Mouse (Mus musculus): Measurements from ENCODE around the gene Hdac5. TPM values are rescaled to one million over a fixed set of nuclear protein-coding genes. Genes with fewer than 3 reads are reported as not detected.

Hdac5 gene
- total RNA-seq, 2 experiments from 2014 or later: 243 to 261 TPM

- DNase-seq (ENCODE audit: low spot score in 2 of 2): no peak
- intact Hi-C loops (cut with DNase I): no loop called here
Observed at GRCm38 (mm10) chr11:102147213-102147989, 82.6 kb downstream of the Hdac5 start.

- intact Hi-C loops (cut with DNase I): no loop called here
- no peak for DNase-seq (ENCODE audit: low spot score in 2 of 2)
Observed at GRCm38 (mm10) chr11:102146531-102146930, 83.4 kb downstream of the Hdac5 start.

DNA sequence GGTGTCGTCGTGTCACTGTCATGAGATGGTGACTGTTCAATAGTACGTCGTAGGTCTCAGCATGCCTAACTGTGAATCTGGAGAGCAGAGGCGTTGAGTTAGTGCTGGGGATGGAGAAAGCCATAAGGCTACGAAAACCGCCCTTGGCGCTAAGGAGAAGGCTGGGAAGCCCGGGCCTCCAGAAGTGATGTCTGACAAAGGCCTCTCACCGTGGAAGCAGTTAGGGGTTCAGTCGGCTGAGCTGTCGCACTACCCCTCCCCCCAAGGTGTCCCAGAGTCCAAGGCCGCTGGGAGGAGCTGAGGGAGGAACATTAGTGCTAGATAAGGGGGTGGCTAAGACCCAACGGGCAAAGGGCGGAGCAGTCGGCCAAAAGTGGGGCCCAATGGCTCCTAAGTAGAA, 84.0 kb downstream of the Hdac5 start:
- DNase-seq (ENCODE audit: low spot score in 2 of 2): no peak
- intact Hi-C loops (cut with DNase I): no loop called here

DNA sequence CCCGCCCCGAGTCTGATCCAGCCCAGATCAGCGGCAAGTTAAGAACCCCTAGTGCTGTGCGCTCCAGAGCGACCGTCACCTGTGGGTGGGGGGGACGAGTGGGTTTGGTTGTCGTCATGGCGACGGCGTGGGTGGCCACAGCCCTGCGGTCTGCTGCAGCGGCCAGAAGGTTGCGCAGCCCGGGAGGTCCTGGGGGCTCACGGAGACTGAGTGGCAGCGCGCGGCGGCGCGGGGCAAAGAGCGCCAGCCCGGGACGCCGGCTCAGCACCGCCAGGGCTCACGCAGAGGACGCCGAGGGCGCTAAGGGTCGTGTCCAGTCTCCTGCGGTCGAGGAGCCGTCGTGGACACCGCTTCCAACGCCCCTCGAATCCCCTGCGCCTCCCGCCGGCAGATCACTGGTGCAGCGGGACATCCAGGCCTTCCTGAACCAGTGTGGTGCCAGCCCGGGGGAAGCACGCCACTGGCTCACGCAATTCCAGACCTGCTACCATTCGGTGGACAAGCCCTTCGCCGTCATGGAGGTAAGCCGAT, 84.4 kb downstream of the Hdac5 start, which contains the start of gene Nags:
Nags (plus strand) TSS at position 43 of the 531 bp plus-strand sequence.
- DNase-seq (ENCODE audit: low spot score in 2 of 2): no peak
- intact Hi-C loops (cut with DNase I): no loop called here

- no peak for DNase-seq (ENCODE audit: low spot score in 2 of 2)
- intact Hi-C loops (cut with DNase I): no loop called here
Observed at GRCm38 (mm10) chr11:102144957-102145470, 85.0 kb downstream of the Hdac5 start.

Small RNA genes lying within 50 kb of the gene (microRNA-seq; reads per million reads assigned to microRNA genes)
- 2.5 to 6.7 reads per million in 2 experiments for gene Mir8101

Other genes with a start within 250 kb of the Hdac5 start
- gene Cfap97d1, start 245.9 kb downstream of the Hdac5 start, total RNA-seq (2021): not detected
- gene Dusp3, start 243.2 kb downstream of the Hdac5 start, total RNA-seq (2021): 100 to 1,000 TPM; 217 to 237 TPM
- 10 to 100 TPM; 71.2 to 72.9 TPM for gene Mpp3, start 201.7 kb downstream of the Hdac5 start, total RNA-seq (2021)
- gene Cd300lg, start 188.7 kb downstream of the Hdac5 start, total RNA-seq (2021): not detected
- gene Mpp2, start 141.7 kb downstream of the Hdac5 start, total RNA-seq (2021): 100 to 1,000 TPM; 153 to 174 TPM
- gene Ppy, start 128.8 kb downstream of the Hdac5 start, total RNA-seq (2021): not detected
- not detected for gene Pyy, start 122.3 kb downstream of the Hdac5 start, total RNA-seq (2021)
- not detected for gene Nags, start 84.7 kb downstream of the Hdac5 start, total RNA-seq (2021)
- 10 to 100 TPM; 24.8 to 28.0 TPM for gene Tmem101, start 73.8 kb downstream of the Hdac5 start, total RNA-seq (2021)
- gene Lsm12, start 44.9 kb downstream of the Hdac5 start, total RNA-seq (2021): 10 to 100 TPM; 58.3 to 66.4 TPM
- gene G6pc3, start 40.5 kb downstream of the Hdac5 start, total RNA-seq (2021): 10 to 100 TPM; 55.7 to 61.8 TPM
- gene BC030867, start 18.7 kb upstream of the Hdac5 start, total RNA-seq (2021): 1 to 10 TPM in 1 of 2 experiments, under 1 TPM in 1; 0.94 to 1.1 TPM
- 1 to 10 TPM; 1.2 TPM for gene Asb16, start 38.6 kb upstream of the Hdac5 start, total RNA-seq (2021)
- 10 to 100 TPM; 67.8 to 71.4 TPM for gene Tmub2, start 54.8 kb upstream of the Hdac5 start, total RNA-seq (2021)
- gene Atxn7l3, start 66.5 kb upstream of the Hdac5 start, total RNA-seq (2021): 100 to 1,000 TPM; 231 to 242 TPM
- 100 to 1,000 TPM; 123 to 127 TPM for gene Ubtf, start 89.6 kb upstream of the Hdac5 start, total RNA-seq (2021)
- under 1 TPM; 0.62 to 0.73 TPM for gene Slc4a1, start 136.0 kb upstream of the Hdac5 start, total RNA-seq (2021)
- gene Rundc3a, start 163.2 kb upstream of the Hdac5 start, total RNA-seq (2021): 100 to 1,000 TPM; 441 to 469 TPM
- gene Slc25a39, start 177.8 kb upstream of the Hdac5 start, total RNA-seq (2021): 10 to 100 TPM; 58.8 to 64.8 TPM
- 10 to 100 TPM; 58.3 to 71.3 TPM for gene Grn, start 200.1 kb upstream of the Hdac5 start, total RNA-seq (2021)
- gene Fam171a2, start 217.5 kb upstream of the Hdac5 start, total RNA-seq (2021): 100 to 1,000 TPM; 108 to 120 TPM
- gene Itga2b, start 240.0 kb upstream of the Hdac5 start, total RNA-seq (2021): 1 to 10 TPM; 2.2 to 3.5 TPM

Measured in left cerebral cortex, postnatal 25 days (tissue).